Mouse (Mus musculus) embryonic fibroblast, embryonic 13.5 days (primary cell): ENCODE measurements at regions not wholly inside any gene's neighbourhood (a gene's known extent, or its start where the extent isn't known, plus 50 kb on each side); places are given as distances from the start of the nearest gene placed in this dataset.
"Not testable (repeated sequence)": the region's sequence is repeated elsewhere in the genome, so short reads cannot be mapped to it uniquely, and the experiment has no call there.

ENCODE experiments used
- H3K27ac ChIP-seq: 2 replicates; pipeline ENCODE4 v1.5.1; 2012; ENCODE audit warnings: low read length, control low read depth, inconsistent platforms; ENCODE audit not compliant: insufficient read depth
- H3K4me1 ChIP-seq: 2 replicates; pipeline ENCODE4 v1.6.1; 2011; ENCODE audit warnings: low read length; ENCODE audit not compliant: control insufficient read depth, insufficient read depth
- H3K4me3 ChIP-seq: 2 replicates; pipeline ENCODE4 v1.5.1; 2011; ENCODE audit warnings: mild to moderate bottlenecking, control low read depth, low read length; ENCODE audit not compliant: insufficient read depth
- CTCF ChIP-seq: IDR thresholded peaks from 2 replicates; pipeline ENCODE4 v1.5.1; 2011; ENCODE audit warnings: mild to moderate bottlenecking, control low read depth, low read length, moderate library complexity, borderline replicate concordance; ENCODE audit not compliant: insufficient read depth
- POLR2A ChIP-seq: IDR thresholded peaks from 2 replicates; pipeline ENCODE4 v1.6.1; 2011; ENCODE audit warnings: low read depth, mild to moderate bottlenecking, control low read depth, low read length, moderate library complexity

GRCm38 (mm10) chr1:95468095-95468494 is 154.7 kb downstream of the Fam174a start:
- Histone ChIP-seq H3K4me3 (no peak overlapping the region), H3K4me1 (no peaks in the 10 kb centered on the region), H3K27ac (peak overlapping the region; percentile 24; the same call in 1 of the 2 replicates)
- TF ChIP-seq CTCF (no peak), POLR2A (no peak)

- H3K4me3 ChIP-seq: no peak overlapping the region
- no peaks in the 10 kb centered on the region for H3K4me1 ChIP-seq
- no peak overlapping the region for H3K27ac ChIP-seq
- TF ChIP-seq CTCF: no peak
- TF ChIP-seq POLR2A: no peak
Observed at GRCm38 (mm10) chr1:95468772-95469171, 155.3 kb downstream of the Fam174a start.

GRCm38 (mm10) chr1:95470491-95470890 is 157.1 kb downstream of the Fam174a start:
- Histone ChIP-seq H3K4me3 (no peak overlapping the region), H3K4me1 (no peaks in the 10 kb centered on the region), H3K27ac (no peak overlapping the region)
- TF ChIP-seq CTCF: no peak
- TF ChIP-seq POLR2A: no peak

GRCm38 (mm10) chr1:95493004-95493403 is 174.4 kb downstream of the St8sia4 start:
- TF ChIP-seq CTCF (no peak), POLR2A (no peak)
- H3K27ac ChIP-seq: no peak overlapping the region
- no peaks in the 10 kb centered on the region for H3K4me1 ChIP-seq
- no peak overlapping the region for H3K4me3 ChIP-seq

GRCm38 (mm10) chr1:95500671-95501070 is 166.7 kb downstream of the St8sia4 start:
- H3K27ac ChIP-seq, H3K4me3 ChIP-seq, H3K4me1 ChIP-seq: not testable (repeated sequence)

GRCm38 (mm10) chr1:95508718-95509117 is 158.7 kb downstream of the St8sia4 start:
- Histone ChIP-seq H3K4me1 (no peaks in the 10 kb centered on the region), H3K27ac (no peak overlapping the region), H3K4me3 (no peak overlapping the region)
- TF ChIP-seq POLR2A (no peak), CTCF (no peak)

GRCm38 (mm10) chr1:95528726-95529125 is 138.6 kb downstream of the St8sia4 start:
- TF ChIP-seq POLR2A: no peak
- no peak for TF ChIP-seq CTCF
- Histone ChIP-seq H3K4me1 (no peaks in the 10 kb centered on the region), H3K27ac (no peak overlapping the region), H3K4me3 (no peak overlapping the region)

- no peak overlapping the region for H3K4me3 ChIP-seq
- H3K27ac ChIP-seq: no peak overlapping the region
- H3K4me1 ChIP-seq: no peaks in the 10 kb centered on the region
- no peak for TF ChIP-seq CTCF
- TF ChIP-seq POLR2A: no peak
Observed at GRCm38 (mm10) chr1:95531017-95531416, 136.4 kb downstream of the St8sia4 start.
